Mouse (Mus musculus) regulatory T cell (primary cell): ENCODE measurements around the gene Myb.

ENCODE experiments used
- in situ Hi-C: fragments of 300-600 bp; cut with MboI, MseI; formaldehyde crosslinking; loops from one replicate; pipeline ENCODE4 v1.15.1; 2025; ENCODE audit warnings: high pct_unique_total_duplicates

Myb gene

DNA sequence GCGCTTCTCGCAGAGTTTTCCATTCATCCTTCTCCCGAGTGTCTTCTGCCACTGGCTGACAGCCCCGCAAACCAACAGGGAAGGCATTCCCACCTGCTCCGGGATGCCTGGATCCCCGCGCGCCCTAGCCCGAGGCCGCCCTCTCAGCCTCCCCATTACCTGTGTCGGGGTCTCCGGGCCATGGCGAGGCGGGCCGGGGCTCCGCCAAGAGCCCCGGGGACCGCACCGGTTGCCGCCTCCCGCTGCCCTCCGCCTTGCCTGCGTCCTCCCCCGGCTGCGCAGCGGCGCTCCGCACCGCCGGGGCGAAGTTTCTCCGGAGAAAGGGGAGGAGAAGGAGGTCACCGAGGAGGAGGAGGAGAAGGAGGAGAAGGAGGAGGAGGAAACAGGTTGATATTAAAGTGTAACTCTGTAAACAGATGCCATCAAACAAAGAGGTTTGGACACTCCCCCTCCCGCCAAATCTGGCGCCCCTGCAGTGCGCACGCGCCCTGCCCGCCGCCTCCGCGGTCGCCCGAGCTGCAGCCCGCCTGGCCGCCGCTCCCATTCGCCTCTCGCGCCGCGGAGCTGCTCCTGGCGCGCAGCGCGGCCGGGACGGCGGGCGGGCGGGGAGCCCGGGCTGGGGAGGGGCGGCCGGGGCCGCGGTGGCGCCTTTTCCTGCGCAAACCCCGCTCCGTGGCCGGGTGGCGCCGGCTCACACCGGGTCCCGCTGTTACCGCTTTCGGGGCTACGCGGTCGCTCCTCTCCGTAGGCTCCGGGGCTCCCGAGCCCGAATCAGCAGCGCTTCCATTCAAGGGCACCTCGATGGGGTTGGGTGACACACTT, at the start of gene Myb:
Myb (minus strand) TSS at position 448 of the 822 bp plus-strand sequence.
- in situ Hi-C loops = no loop called here

DNA sequence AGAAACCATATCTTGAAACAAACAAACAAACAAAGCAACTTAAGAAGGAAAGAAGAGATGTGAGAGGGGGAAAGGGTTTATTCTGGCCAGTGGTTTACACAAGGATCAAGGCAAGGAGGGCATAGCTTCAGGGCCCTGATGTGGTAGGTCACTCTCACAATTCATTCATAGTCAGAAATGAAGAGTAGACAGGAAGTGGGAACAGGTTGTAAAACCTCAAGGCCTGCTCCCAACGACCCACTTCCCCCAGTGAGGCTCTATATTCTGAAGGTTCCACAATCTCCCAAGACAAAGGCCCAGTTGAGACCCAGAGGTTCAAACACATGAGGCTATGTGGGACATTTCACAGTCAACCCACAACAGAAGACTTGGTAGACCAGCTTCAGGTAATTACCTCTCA, 46.6 kb upstream of the Myb start:
- in situ Hi-C loops = no loop called here

DNA sequence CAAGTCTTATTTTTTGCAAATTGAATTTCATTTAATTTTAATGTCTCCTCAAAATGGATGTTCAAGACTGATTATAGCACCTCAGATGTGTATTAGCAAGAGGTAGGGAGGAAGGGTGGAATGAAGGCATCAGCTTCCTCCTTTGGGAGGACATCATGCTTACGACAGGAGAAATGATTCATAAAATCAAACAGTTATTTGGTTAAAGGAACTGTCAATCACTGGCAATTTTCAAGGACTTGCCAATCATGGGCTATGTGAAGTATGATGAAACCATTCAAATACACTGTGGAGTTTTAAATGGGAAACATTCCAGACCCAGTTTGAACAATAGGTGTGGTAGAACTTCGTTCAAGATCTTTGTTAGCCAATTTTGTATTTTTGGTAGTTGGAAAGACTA, 45.4 kb upstream of the Myb start:
- in situ Hi-C loops = no loop called here

DNA sequence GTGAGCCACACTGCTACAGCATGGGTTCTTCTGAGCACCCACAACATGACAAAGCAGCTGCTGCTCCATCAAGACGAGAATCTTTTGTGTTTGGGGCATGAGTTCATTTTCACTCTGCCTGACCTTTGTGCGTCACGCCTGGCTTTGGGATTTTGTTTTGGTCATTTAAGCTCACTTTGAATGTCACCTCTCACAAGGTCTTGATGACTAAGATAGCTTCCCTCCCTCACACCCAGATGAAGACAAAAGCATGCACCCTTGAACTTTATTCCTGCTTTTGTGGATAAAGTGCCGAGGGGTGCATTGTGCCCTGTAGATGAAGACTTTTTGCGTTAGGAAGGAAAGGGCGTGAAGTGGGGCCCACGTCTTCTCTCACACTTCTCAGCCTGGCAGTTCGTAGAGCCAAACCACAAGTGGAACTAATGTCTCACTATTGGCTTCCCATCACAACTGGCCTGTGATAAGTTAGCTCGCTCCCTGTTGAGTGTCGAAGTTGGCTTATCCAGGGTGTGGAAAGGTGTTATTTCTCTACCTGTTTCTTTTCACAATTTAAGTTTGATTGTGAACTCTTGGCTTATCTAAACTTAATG, 43.8 kb upstream of the Myb start:
- in situ Hi-C loops = no loop called here

DNA sequence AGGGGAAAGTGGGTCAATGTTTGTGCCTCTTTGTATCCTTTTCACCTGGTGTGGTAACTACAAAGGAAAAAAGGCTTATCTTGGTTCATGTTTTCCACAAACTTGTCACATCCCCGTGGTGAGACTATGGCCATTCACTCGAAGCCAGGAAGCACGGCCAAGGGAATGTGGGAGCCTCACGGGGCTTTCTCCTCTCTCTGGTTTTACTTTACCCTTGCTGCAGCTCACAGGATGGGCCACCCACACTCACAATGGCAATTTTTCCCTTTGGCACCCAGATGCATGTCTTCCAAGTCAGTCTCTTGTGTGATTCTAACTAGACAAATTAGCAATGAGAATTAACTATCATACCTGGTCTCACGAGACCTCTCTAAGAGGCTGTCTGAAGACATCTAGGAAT, 43.1 kb upstream of the Myb start:
- in situ Hi-C loops = no loop called here

DNA sequence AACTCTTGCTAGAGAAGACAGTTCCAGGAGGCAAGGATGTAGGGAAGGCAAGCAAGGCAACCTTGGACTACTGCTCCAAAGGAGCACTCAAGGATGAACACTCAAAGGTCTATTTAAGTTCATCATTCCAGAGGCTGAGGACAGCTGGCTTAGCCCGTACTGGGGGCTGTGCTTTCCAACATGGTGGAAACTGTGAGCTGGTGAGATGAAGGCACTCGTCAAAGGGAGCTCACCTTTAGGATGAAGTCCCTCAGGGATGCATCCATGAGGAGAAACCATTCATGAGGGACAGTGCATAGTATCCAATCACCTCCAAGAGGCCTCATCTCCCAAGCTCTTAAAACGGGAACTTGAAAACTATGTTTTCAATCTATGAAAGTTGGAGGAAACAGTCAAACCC, 42.7 kb upstream of the Myb start:
- in situ Hi-C loops = no loop called here

DNA sequence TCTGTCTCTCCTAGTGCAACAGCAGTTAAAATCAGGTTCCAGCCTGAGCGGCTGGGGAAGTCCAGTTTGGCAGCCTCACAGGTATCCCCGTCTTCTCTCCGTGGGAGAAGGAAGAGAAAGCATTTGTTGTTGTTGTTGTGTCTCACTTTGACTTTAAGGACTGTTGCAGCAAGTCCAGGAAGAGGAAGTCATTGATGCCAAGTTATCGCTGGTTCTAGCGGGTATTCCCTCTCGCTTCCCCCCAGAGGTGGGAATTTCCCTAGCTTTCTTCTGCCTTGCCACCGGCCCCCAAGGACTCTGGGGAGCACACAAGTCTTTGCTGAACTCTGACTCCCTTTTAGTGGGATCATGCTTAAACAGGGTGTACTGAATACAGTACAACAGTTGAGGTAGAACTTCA, 40.0 kb upstream of the Myb start:
- in situ Hi-C loops = no loop called here

DNA sequence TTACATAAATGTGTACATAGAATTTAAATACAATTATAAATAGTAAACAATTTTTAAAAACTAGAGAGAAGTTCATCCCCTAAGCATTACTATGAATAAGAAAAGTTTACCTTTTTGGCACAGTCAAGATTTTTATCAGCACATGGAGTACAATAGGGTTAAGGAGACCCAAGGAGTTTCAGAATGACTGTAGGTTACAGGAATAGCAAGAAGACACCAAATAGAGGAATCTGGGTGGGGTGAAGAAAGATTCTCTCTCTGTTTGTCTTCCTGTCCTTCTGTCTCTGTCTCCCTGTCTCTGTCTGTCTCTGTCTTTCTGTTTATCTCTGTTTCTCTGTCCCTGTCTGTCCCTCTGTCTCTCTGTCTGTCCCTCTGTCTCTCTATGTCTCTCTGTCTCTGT, 39.5 kb upstream of the Myb start:
- in situ Hi-C loops = no loop called here

DNA sequence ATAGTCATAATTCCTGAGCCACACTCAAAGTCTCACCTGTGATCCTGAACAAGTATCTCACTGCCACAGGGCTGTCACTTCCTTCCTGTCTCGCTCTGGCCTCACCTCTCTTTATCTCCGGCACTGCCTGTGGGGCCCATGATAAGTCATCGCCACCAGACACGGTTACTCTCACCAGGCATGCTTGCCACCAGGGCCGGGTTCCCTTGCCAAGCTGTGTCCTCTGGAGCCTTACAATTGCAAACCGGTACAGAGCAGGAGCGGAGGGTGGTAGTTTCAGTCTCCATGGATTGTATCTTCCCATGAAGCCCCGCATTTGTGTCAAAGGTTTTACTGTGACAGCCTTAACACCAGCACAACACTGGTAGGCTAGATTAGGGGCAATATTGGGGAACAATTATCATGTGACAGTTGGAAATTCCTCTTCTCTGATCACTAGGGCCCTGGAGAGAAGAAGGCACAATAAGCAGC, 35.9 kb upstream of the Myb start:
- in situ Hi-C loops = no loop called here

DNA sequence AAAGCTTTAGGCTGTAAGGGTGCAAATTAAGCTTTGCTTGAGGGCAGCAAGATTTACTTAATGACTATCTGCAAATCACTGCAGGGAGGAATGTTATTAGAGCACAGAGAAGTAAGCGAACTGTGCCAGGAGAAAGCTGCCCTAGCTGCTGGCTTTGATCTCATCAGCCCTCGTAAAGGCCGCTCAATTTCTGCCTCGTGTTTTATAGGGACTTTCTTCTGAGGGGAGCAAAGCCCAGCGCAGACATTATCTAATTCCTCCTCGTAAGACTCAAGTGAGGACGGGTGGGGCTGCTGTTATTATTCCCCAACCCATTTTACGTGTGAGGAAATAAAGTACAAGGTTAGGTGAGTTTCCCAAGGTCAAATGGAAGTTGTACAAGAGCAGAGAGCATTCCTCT, 34.8 kb upstream of the Myb start:
- in situ Hi-C loops = no loop called here

DNA sequence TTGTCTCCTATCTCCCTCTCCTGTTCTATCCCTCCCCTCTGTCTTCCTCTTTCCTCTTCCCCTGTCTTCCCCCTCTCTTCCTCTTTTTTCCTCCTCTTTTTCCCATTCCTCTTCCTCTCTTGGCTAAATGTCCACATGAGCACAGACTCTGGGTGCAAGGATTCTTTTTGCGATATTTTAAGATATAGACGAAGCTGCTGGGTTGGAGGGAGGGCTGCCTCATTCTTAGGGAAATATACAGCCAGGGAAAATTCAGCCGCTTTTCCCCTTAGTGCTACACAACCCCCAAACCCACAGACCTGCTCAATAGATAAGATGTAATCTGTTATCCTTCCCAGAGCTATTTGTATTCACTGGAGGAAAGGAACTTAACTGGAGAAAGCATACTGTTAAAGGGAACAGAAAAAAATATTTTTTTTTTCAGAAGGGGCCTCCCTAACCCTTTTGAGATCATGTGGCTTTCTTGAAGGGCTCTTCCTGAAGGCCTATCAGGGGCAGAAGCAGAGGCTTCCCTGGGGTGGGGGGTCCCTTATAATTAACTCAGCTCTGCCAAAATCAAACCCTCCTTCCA, 33.2 kb upstream of the Myb start:
- in situ Hi-C loops = loop anchor here (5.0 kb wide), 2 partner anchors 37 to 53 kb away; no protein-coding TSS in a partner anchor

DNA sequence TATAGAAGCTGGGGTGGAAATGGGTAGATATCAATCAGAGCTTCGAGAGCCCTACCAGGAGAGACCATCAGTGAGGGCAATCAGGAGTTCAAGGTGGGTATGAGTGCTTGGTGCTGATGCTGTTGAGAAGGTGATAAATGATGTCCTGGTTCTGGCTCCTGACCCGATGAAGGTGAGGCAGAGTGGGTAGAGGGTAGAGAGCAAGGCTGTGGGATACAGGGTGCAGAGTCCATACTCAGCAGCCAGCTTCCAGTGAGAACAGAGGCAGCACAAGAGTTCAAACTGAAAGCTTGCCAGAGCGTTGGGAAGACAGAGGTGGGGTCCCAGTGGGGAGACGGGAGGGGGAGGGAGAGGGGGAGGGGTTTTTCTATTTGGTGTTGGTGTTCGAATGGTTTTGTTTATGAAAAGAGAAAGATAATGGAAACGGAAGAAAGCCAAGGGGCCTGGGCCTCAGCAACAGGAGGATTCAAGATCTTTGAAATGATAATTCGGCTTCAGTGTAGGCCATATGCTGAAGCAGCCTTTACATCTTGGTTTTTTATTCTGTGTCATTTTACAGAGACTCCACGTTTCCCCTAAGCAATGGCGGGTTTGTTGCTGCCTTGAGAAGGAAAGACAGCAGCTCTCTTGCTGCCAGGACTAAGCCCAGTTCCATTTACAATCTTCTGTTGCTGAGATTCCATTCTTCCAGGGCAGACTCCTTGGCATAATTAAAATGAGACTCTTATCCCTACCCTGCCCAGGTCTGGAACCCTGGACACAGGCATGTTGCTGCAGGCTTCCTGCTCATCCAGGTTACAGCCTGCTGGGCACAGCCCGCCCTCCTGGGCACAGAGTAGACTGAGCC, 32.5 kb upstream of the Myb start:
- in situ Hi-C loops = loop anchor here (5.0 kb wide), 2 partner anchors 36 to 54 kb away; no protein-coding TSS in a partner anchor

DNA sequence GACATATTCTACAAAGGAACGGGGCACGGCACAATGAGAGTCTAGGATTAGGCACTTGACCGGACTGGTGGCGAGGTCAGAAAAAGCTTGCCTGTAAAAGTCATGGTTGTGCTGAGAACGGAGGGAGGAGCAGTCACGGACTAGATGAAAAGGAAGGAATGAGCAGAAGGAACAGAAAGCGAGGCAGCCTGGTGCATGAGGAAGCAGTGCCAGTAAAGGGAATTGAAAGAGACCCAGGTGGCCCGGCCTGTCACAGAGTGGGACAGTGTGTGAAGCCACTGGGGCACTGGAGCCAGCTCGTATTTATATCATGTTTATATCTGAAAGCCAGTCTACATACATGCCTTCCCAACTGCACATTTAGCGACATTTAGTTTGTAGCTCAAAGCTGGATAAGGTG, 31.7 kb upstream of the Myb start:
- in situ Hi-C loops = loop anchor here (5.0 kb wide), 2 partner anchors 35 to 55 kb away; no protein-coding TSS in a partner anchor

DNA sequence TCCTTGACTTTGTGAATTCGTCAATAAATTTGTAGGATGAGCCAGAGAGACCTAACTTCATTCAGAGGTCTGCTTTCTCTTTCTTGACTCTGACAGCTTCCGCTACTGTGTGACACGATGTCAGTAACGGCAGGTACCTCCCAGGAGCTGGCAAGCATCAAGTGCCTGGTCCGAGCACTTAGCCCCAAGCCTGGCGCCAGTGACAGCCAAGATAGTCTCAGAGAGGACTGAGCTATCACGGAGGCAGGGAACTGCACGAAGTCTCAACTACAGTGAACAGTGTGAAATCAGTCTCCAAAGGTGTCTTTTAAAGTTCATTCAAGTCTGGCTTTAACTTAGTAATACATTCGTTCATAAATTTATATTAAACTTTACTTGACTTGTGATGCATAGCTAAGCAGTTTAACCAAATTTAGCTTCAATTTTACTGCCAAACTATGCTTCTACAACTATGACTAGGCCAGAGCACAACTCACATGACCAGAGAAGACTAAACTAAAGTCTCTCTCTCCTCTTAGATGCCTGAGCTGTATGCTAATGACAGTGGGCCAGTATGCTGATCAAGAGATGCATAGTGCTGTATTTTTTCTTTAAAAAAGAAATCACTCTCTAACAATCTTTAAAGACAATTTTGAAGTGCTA, 29.1 kb upstream of the Myb start:
- in situ Hi-C loops = loop anchor here (5.0 kb wide), 2 partner anchors 33 to 57 kb away; no protein-coding TSS in a partner anchor

DNA sequence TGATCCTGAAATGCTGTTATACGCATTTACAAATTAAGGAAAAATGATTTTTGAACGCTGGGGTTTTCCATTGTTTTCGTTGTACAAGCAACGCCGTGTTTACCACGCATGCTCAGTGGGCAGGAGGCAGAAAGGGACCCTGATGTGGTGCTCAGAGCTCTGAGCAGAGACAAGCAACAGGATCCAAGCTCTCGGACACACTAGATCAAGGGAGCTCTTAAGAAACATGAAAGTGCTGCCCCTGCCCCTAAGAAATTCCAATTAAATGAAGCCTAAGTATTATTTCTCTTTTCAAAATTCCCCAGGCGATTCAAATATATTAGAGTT, 28.5 kb upstream of the Myb start:
- in situ Hi-C loops = no loop called here

DNA sequence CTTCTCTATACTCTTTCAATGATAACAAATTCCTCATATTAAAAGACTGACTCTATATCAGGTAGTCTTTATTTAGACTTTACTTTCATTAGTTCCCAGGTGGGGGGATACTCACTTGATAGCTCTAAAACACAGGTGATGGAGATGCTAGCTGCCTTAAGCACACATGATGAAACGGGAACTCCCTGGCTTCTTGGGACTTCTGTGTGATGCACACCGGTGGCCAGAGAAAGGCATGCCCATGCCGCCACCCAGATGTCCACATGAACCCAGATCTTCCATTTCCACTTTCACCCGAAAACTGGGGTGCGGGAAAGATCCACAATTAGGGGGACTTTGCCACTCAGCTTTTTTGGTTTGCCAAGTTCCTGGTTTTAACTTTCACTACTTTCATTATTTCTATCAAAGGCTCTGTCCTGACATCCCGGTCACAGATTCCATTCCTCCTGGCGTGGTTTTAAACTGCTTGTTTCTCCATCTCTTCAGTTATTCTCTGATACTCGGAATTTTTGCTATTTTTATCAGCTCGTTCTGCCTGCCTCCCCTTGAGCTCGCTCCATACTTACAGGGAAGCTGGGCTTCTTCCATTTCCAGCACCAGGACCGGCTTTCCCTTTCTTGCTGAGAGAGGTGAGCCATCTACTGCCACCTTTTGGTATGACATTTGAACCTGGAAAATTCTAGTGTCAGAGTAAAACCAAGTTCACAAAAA, 27.9 kb upstream of the Myb start:
- in situ Hi-C loops = no loop called here

DNA sequence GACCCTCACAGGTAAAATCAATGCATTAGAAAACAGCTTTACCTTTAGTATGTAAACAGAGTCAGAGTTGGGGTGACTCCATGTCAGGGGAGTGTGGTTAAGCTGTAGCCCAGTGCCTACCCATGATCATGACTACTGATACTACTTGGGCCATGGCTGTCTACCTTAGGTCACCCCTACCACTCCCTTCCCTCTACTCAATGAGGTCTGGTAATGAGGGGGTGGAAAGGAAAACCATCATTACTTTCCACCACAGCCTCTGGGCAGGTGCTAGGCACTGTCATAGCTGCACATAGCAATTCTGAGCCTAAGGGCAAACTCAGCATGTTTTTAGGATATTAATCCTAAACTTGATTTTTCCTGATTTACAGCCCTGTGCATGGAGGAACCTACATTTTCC, 27.1 kb upstream of the Myb start:
- in situ Hi-C loops = no loop called here

DNA sequence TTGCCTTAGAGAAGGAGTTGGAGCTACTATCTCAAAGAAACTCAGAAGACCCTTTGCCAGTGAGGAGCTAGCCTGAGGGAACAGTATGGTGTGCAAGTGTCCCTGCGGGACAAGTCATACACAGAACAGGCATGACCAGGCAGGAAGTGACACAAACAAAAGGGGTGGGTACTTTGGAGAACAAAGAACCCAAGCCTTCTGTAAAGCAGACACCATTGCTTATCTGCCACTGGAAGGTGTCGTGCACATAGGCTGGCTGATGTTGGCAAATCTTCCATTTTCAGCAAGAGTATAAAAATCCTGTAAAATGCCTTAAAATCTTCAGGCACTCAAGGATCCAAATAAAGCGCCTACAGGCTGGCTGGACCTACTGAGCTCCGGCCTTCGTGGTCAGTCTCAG, 25.9 kb upstream of the Myb start:
- in situ Hi-C loops = no loop called here

DNA sequence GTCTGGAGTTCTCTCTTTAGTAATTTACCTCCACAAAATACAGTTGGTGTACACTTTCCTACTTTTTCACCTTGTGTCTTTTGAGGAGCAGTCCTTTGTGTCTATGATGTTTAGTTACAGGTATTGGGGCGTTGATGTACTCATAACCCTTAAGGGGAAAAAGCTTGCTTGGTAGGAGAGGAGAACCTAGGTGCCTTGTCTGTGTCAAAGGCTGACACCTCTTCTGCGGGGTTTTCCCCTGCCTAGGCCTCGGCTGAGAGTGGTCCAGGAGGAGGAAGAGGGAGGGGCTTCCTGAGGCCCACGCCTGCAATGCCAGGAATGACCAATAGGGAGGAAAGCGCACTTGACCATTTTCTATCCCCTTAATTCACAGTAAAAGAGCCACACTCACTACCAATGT, 17.9 kb upstream of the Myb start:
- in situ Hi-C loops = no loop called here

DNA sequence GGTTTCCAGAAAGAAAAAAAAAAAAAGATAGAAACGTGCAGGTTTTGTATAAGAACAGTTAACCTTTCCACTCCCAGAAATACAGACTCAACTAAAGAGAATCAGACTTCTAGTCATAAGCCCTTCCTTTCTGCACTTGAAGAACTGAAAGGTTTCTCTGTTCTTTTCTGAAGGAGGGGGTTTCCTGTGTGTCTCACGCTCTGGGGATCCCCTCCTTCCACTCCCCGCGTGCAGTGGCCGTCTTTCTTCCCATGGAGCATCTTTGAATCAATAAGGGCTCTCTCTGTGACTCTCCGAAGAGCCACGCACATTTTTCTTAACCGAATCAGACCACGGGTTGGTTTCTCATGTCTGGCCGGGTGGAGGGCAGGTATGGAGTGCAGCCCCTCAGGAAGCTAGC, 17.5 kb upstream of the Myb start:
- in situ Hi-C loops = no loop called here

DNA sequence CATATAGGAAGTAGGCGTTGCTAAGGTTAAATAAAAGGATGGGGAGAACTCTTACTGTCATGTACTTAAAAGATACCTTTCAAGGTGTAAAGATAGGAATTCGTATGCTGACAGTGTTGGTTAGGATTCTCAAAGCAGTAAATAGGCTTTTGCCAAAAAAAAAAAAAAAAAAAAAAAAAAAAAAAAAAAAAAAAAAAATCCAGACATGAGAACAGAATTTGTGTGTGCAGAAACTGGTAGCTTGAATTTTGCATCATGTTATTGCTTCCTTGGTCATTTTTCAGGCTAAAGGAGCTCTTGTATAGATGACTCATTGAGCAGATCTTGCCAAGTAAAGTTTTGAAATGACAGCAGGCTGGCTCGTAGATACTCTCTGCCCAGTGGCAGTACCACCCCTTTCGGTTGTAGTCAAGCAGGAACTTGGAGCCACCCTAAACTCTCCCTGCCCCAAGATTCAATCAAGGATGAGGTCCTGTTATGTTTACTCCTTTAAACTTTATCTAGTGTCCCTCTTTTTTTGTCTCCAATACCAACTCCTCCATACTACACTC, 11.9 kb upstream of the Myb start:
- in situ Hi-C loops = no loop called here
